Mouse (Mus musculus) limb, embryonic 14.5 days (tissue): ENCODE data around the gene Olfr56. TPM values are rescaled to one million over a fixed set of nuclear protein-coding genes. Genes with fewer than 3 reads are reported as not detected.
"Not testable (repeated sequence)": the region's sequence is repeated elsewhere in the genome, so short reads cannot be mapped to it uniquely, and the experiment has no call there.

ENCODE experiments used
- ATAC-seq: fragments of 200-750 bp; cut with Nextera tagmentation; 2 replicates; pipeline ENCODE4 v1.8.0; 2017; ENCODE audit warnings: low read depth, moderate number of reproducible peaks, moderate TSS enrichment; ENCODE audit not compliant: low FRiP score
- DNase-seq: peaks from one replicate; pipeline ENCODE4 v3.0.0-alpha.2; 2015; ENCODE audit warnings: low spot score
- H3K27ac ChIP-seq: fragments of 300-500 bp; sonication (generic); replicated peaks from 2 replicates; pipeline ENCODE4 v1.5.1; 2014; ENCODE audit warnings: low read depth, mild to moderate bottlenecking, low read length, moderate library complexity, mixed read lengths
- H3K27me3 ChIP-seq: fragments of 300-500 bp; sonication (generic); 2 replicates; pipeline ENCODE4 v1.6.1; 2014; ENCODE audit warnings: low read length, mixed read lengths; ENCODE audit not compliant: control insufficient read depth, insufficient read depth
- H3K36me3 ChIP-seq: fragments of 300-500 bp; sonication (generic); 2 replicates; pipeline ENCODE4 v1.6.1; 2014; ENCODE audit warnings: mild to moderate bottlenecking, low read length, moderate library complexity, mixed read lengths; ENCODE audit not compliant: control insufficient read depth, insufficient read depth
- H3K4me1 ChIP-seq: fragments of 300-500 bp; sonication (generic); 2 replicates; pipeline ENCODE4 v1.6.1; 2014; ENCODE audit warnings: antibody characterized with exemption, low read length, mixed read lengths; ENCODE audit not compliant: control insufficient read depth, insufficient read depth
- H3K4me2 ChIP-seq: fragments of 300-500 bp; sonication (generic); replicated peaks from 2 replicates; pipeline ENCODE4 v1.6.1; 2014; ENCODE audit warnings: low read depth, mild to moderate bottlenecking, low read length, moderate library complexity; ENCODE audit not compliant: severe bottlenecking
- H3K4me3 ChIP-seq: fragments of 300-500 bp; sonication (generic); replicated peaks from 2 replicates; pipeline ENCODE4 v1.5.1; 2014; ENCODE audit warnings: low read length
- H3K9ac ChIP-seq: fragments of 300-500 bp; sonication (generic); 2 replicates; pipeline ENCODE4 v1.6.1; 2014; ENCODE audit warnings: mild to moderate bottlenecking, low read depth, low read length, moderate library complexity; ENCODE audit not compliant: severe bottlenecking
- H3K9me3 ChIP-seq: fragments of 300-500 bp; sonication (generic); 2 replicates; pipeline ENCODE4 v1.6.1; 2016; ENCODE audit warnings: low read length; ENCODE audit not compliant: control insufficient read depth
- POLR2A ChIP-seq: fragments of 200-500 bp; IDR thresholded peaks from 2 replicates; pipeline ENCODE4 v1.8.0; 2012; ENCODE audit warnings: inconsistent platforms, mild to moderate bottlenecking, moderate library complexity, borderline replicate concordance; ENCODE audit not compliant: insufficient read depth, insufficient read length; ENCODE audit errors: extremely low read depth
- WGBS: fragments of 180-500 bp; shearing (Covaris S2); extraction: QIAGEN DNeasy Blood & Tissue Kit; methylation state at CpG from one replicate; pipeline ENCODE4 v1.1.7; 2014; 5-methylcytosine and 5-hydroxymethylcytosine counted together
- polyA plus RNA-seq, 2 experiments: library from polyadenylated mRNA; depleted of rRNA in 1 of 2; stranded (reverse) in 1 of 2; unstranded in 1 of 2; fragments of >200 nt; fragmentation: Nextera tagmentation in 1 of 2; extraction: Ambion mirVana in 1 of 2; gene quantifications; 2 replicates each; pipeline versions ENCODE4 v1.2.1 to v1.2.3; 2012 to 2014

Olfr56 gene
- polyA plus RNA-seq, 2 experiments, result 0.06 TPM; not detected in 1

GRCm38 (mm10) chr11:49168839-49169611, 190.3 kb downstream of the Olfr56 start:
- DNase-seq (no peak), ATAC-seq (no peak)
- no peaks in the 10 kb centered on the region for H3K36me3 ChIP-seq
- WGBS, result 7% methylated on average over 50 of the region's 50 CpGs
- no peak for TF ChIP-seq POLR2A
- peaks cover 25% of the 10 kb centered on the region; the same call in 1 of the 2 replicates for H3K27me3 ChIP-seq
- H3K27ac ChIP-seq, result no peak overlapping the region
- peak overlapping the region; percentile 28 for H3K4me3 ChIP-seq
- H3K9ac ChIP-seq, result peak overlapping the region; percentile 45
- H3K4me1 ChIP-seq, result no peaks in the 10 kb centered on the region
- H3K4me2 ChIP-seq, result peak overlapping the region; percentile 52
- 0 out of 2 replicates have a peak, but pooled peaks cover 6% of the 10 kb centered on the region for H3K9me3 ChIP-seq

- Histone ChIP-seq H3K4me1 (no peaks in the 10 kb centered on the region), H3K9ac (no peak overlapping the region), H3K27ac (no peak overlapping the region), H3K9me3 (0 out of 2 replicates have a peak, but pooled peaks cover 6% of the 10 kb centered on the region), H3K4me2 (no peak overlapping the region), H3K4me3 (no peak overlapping the region), H3K36me3 (no peaks in the 10 kb centered on the region), H3K27me3 (peaks cover 25% of the 10 kb centered on the region; the same call in 1 of the 2 replicates)
- WGBS, result 92% methylated on average over 4 of the region's 4 CpGs
- ATAC-seq, result no peak
- DNase-seq, result no peak
- TF ChIP-seq POLR2A, result no peak
These were observed 191.9 kb downstream of the Olfr56 start for GRCm38 (mm10) chr11:49170576-49170975.

GRCm38 (mm10) chr11:49175345-49175744, 196.7 kb downstream of the Olfr56 start:
- Histone ChIP-seq H3K4me1 (no peaks in the 10 kb centered on the region), H3K4me2 (no peak overlapping the region), H3K4me3 (no peak overlapping the region), H3K27me3 (no peaks in the 10 kb centered on the region), H3K9ac (no peak overlapping the region), H3K27ac (no peak overlapping the region), H3K9me3 (no peaks in the 10 kb centered on the region), H3K36me3 (no peaks in the 10 kb centered on the region)
- no peak for TF ChIP-seq POLR2A
- no peak for DNase-seq
- WGBS, result 69% methylated on average over 8 of the region's 8 CpGs
- ATAC-seq, result no peak

GRCm38 (mm10) chr11:49176047-49176779, 197.5 kb downstream of the Olfr56 start:
- not testable (repeated sequence) for ATAC-seq, H3K36me3 ChIP-seq, H3K4me2 ChIP-seq, H3K4me1 ChIP-seq, H3K9me3 ChIP-seq, DNase-seq, H3K27ac ChIP-seq, H3K4me3 ChIP-seq, H3K27me3 ChIP-seq, H3K9ac ChIP-seq
- 68% methylated on average over 4 of the region's 4 CpGs for WGBS

GRCm38 (mm10) chr11:49183172-49183571, 204.5 kb downstream of the Olfr56 start:
- Histone ChIP-seq H3K9ac (no peak overlapping the region), H3K4me2 (no peak overlapping the region), H3K4me1 (no peaks in the 10 kb centered on the region), H3K27ac (no peak overlapping the region), H3K27me3 (no peaks in the 10 kb centered on the region), H3K4me3 (no peak overlapping the region), H3K9me3 (no peaks in the 10 kb centered on the region), H3K36me3 (no peaks in the 10 kb centered on the region)
- DNase-seq (no peak), ATAC-seq (no peak)
- 77% methylated on average over 1 of the region's 1 CpGs for WGBS
- TF ChIP-seq POLR2A, result no peak

Other genes starting within 250 kb of the Olfr56 start
- gene Rack1, start 178.6 kb upstream of the Olfr56 start, polyA plus RNA-seq (2012; rRNA removed), result 2,038 and 2,666 TPM in 2 replicates
- 939 and 995 TPM in 2 replicates for gene Rack1, start 178.6 kb upstream of the Olfr56 start, polyA plus RNA-seq (2014; fragmentation: Nextera tagmentation; extraction: Ambion mirVana)
- gene Trim41, start 161.5 kb upstream of the Olfr56 start, polyA plus RNA-seq (2012; rRNA removed), result 51.5 and 52.4 TPM in 2 replicates
- 5.5 and 7.0 TPM in 2 replicates for gene Trim41, start 161.5 kb upstream of the Olfr56 start, polyA plus RNA-seq (2014; fragmentation: Nextera tagmentation; extraction: Ambion mirVana)
- gene Trim7, start 152.7 kb upstream of the Olfr56 start, polyA plus RNA-seq (2012; rRNA removed), result 2.6 and 2.9 TPM in 2 replicates
- 1.2 and 2.0 TPM in 2 replicates for gene Trim7, start 152.7 kb upstream of the Olfr56 start, polyA plus RNA-seq (2014; fragmentation: Nextera tagmentation; extraction: Ambion mirVana)
- 42.1 and 55.1 TPM in 2 replicates for gene Gm12184, start 152.2 kb upstream of the Olfr56 start, polyA plus RNA-seq (2012; rRNA removed)
- 7.9 and 14.8 TPM in 2 replicates for gene Gm12184, start 152.2 kb upstream of the Olfr56 start, polyA plus RNA-seq (2014; fragmentation: Nextera tagmentation; extraction: Ambion mirVana)
- gene Irgm1, start 107.2 kb upstream of the Olfr56 start, polyA plus RNA-seq (2012; rRNA removed), result 3.7 and 4.1 TPM in 2 replicates
- gene Irgm1, start 107.2 kb upstream of the Olfr56 start, polyA plus RNA-seq (2014; fragmentation: Nextera tagmentation; extraction: Ambion mirVana), result 4.5 and 5.5 TPM in 2 replicates
- 0.16 and 0.19 TPM in 2 replicates for gene Gm5431, start 76.7 kb upstream of the Olfr56 start, polyA plus RNA-seq (2012; rRNA removed)
- 0.12 and 0.22 TPM in 2 replicates for gene Gm5431, start 76.7 kb upstream of the Olfr56 start, polyA plus RNA-seq (2014; fragmentation: Nextera tagmentation; extraction: Ambion mirVana)
- 0.86 and 0.88 TPM in 2 replicates for gene Psme2b, start 32.7 kb upstream of the Olfr56 start, polyA plus RNA-seq (2012; rRNA removed)
- gene Psme2b, start 32.7 kb upstream of the Olfr56 start, polyA plus RNA-seq (2014; fragmentation: Nextera tagmentation; extraction: Ambion mirVana), result 2.8 and 3.0 TPM in 2 replicates
- gene 9930111J21Rik1, start 509 bp downstream of the Olfr56 start, polyA plus RNA-seq (2012; rRNA removed), result 0.11 and 0.24 TPM in 2 replicates
- gene 9930111J21Rik1, start 509 bp downstream of the Olfr56 start, polyA plus RNA-seq (2014; fragmentation: Nextera tagmentation; extraction: Ambion mirVana), result 0.36 and 0.37 TPM in 2 replicates
- gene Gm12185, start 13.3 kb downstream of the Olfr56 start, polyA plus RNA-seq (2012; rRNA removed), result 0.04 TPM in 1 of 2 replicates, not detected in the other
- 0.06 TPM in 1 of 2 replicates, not detected in the other for gene Gm12185, start 13.3 kb downstream of the Olfr56 start, polyA plus RNA-seq (2014; fragmentation: Nextera tagmentation; extraction: Ambion mirVana)
- gene Tgtp1, start 15.3 kb downstream of the Olfr56 start, polyA plus RNA-seq (2012; rRNA removed), result 0.10 and 0.15 TPM in 2 replicates
- not detected in 2 replicates for gene Tgtp1, start 15.3 kb downstream of the Olfr56 start, polyA plus RNA-seq (2014; fragmentation: Nextera tagmentation; extraction: Ambion mirVana)
- 0.24 and 0.50 TPM in 2 replicates for gene 9930111J21Rik2, start 72.4 kb downstream of the Olfr56 start, polyA plus RNA-seq (2012; rRNA removed)
- gene 9930111J21Rik2, start 72.4 kb downstream of the Olfr56 start, polyA plus RNA-seq (2014; fragmentation: Nextera tagmentation; extraction: Ambion mirVana), result 0.12 and 0.64 TPM in 2 replicates
- 0.09 and 0.12 TPM in 2 replicates for gene Tgtp2, start 85.3 kb downstream of the Olfr56 start, polyA plus RNA-seq (2012; rRNA removed)
- gene Tgtp2, start 85.3 kb downstream of the Olfr56 start, polyA plus RNA-seq (2014; fragmentation: Nextera tagmentation; extraction: Ambion mirVana), result 0.18 and 0.33 TPM in 2 replicates
- 0.83 and 1.0 TPM in 2 replicates for gene Ifi47, start 97.7 kb downstream of the Olfr56 start, polyA plus RNA-seq (2012; rRNA removed)
- 0.72 and 1.2 TPM in 2 replicates for gene Ifi47, start 97.7 kb downstream of the Olfr56 start, polyA plus RNA-seq (2014; fragmentation: Nextera tagmentation; extraction: Ambion mirVana)
- 0.10 and 0.14 TPM in 2 replicates for gene Olfr1396, start 136.0 kb downstream of the Olfr56 start, polyA plus RNA-seq (2012; rRNA removed)
- 0.11 TPM in 1 of 2 replicates, not detected in the other for gene Olfr1396, start 136.0 kb downstream of the Olfr56 start, polyA plus RNA-seq (2014; fragmentation: Nextera tagmentation; extraction: Ambion mirVana)
- gene Olfr1395, start 163.4 kb downstream of the Olfr56 start, polyA plus RNA-seq (2012; rRNA removed), result not detected in 2 replicates
- gene Olfr1395, start 163.4 kb downstream of the Olfr56 start, polyA plus RNA-seq (2014; fragmentation: Nextera tagmentation; extraction: Ambion mirVana), result not detected in 2 replicates
- not detected in 2 replicates for gene Olfr1394, start 175.5 kb downstream of the Olfr56 start, polyA plus RNA-seq (2012; rRNA removed)
- gene Olfr1394, start 175.5 kb downstream of the Olfr56 start, polyA plus RNA-seq (2014; fragmentation: Nextera tagmentation; extraction: Ambion mirVana), result not detected in 2 replicates
- gene Btnl9, start 208.3 kb downstream of the Olfr56 start, polyA plus RNA-seq (2012; rRNA removed), result 2.0 and 2.2 TPM in 2 replicates
- 0.58 and 1.7 TPM in 2 replicates for gene Btnl9, start 208.3 kb downstream of the Olfr56 start, polyA plus RNA-seq (2014; fragmentation: Nextera tagmentation; extraction: Ambion mirVana)
- 14.9 and 22.1 TPM in 2 replicates for gene Zfp62, start 224.4 kb downstream of the Olfr56 start, polyA plus RNA-seq (2012; rRNA removed)
- gene Zfp62, start 224.4 kb downstream of the Olfr56 start, polyA plus RNA-seq (2014; fragmentation: Nextera tagmentation; extraction: Ambion mirVana), result 38.0 and 43.1 TPM in 2 replicates